Mouse (Mus musculus): ENCODE measurements around the gene Maml3.

- TF ChIP-seq CTCF (IDR thresholded peaks at IDR 0.05; ENCODE audit: low read depth) (no peak), EP300 (optimal IDR thresholded peaks at IDR 0.05) (no peak)
These were observed 219.0 kb downstream of the Maml3 start for GRCm38 (mm10) chr3:51885920-51886319.

All from stomach, postnatal 0 days (tissue).